Mouse (Mus musculus): ENCODE measurements around the gene Sstr1. TPM values are rescaled to one million over a fixed set of nuclear protein-coding genes. Genes with fewer than 3 reads are reported as not detected.

Gene Sstr1
- polyA plus RNA-seq, 1 experiment from 2014 or later, result 0.63 TPM

DNA sequence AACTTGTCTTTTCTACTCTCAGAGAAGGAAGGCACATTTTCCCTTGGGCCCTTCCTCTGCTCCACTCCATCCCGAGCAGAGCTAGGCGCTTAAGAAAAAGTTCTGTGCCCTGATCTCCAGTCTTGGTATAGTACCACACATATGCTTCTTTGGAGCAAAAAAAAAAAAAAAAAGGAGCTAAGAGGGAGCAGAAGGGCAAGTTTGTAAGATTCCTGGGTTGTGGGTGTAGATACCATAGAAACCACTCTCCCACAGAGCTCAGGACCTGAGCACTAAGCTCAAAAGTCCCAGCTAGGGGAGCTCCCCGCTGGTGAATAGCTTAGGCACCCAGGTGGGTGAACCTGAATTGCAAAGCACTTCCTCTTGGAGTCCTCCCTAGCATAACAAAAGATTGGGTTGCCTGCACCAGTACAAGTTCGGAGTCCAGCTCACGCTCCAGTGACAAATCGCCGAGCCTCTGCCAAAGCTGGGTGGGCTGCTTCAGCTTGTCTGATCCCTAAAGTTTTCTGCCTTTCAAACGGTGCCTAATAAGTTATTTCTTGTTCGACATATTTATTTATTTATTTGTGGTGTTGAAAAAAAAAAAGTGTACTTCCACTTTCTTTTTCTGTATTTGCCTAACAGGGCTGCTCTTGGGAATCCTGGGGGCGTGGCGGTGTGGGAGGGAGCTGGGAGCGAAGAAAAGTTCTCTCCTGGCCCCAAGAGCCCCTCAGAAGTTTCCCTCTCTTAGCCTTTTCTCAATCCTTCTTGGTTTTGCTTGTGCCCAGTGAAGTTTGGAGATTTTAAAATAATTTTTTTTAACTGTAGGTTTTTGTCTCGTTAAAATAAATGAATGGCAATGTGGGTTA is 2.9 kb downstream of the Sstr1 start:
- Histone ChIP-seq H3K36me3 (ENCODE audit: control insufficient read depth, insufficient read depth, low read length) (no peaks in the 10 kb centered on the region), H3K9me3 (ENCODE audit: control insufficient read depth, low read length) (no peaks in the 10 kb centered on the region), H3K4me1 (ENCODE audit: control insufficient read depth, insufficient read depth, low read length) (peaks cover 10% of the 10 kb centered on the region; the same call in 1 of the 2 replicates), H3K27me3 (ENCODE audit: control insufficient read depth, insufficient read depth, low read length) (peaks cover 28% of the 10 kb centered on the region), H3K4me2 (ENCODE audit: low read depth, severe bottlenecking) (peak overlapping the region; percentile 91), H3K27ac (replicated peaks; ENCODE audit: low read depth, low read length) (no peak overlapping the region), H3K4me3 (ENCODE audit: low read depth, low read length) (peak overlapping the region; percentile 38), H3K9ac (ENCODE audit: low read length) (no peak overlapping the region)
- peak; percentile 38 for DNase-seq (ENCODE audit: low spot score)
- WGBS, result 3% methylated on average over 13 of the region's 13 CpGs
- ATAC-seq (ENCODE audit: insufficient number of reproducible peaks, low FRiP score, low TSS enrichment, low read depth), result no peak

DNA sequence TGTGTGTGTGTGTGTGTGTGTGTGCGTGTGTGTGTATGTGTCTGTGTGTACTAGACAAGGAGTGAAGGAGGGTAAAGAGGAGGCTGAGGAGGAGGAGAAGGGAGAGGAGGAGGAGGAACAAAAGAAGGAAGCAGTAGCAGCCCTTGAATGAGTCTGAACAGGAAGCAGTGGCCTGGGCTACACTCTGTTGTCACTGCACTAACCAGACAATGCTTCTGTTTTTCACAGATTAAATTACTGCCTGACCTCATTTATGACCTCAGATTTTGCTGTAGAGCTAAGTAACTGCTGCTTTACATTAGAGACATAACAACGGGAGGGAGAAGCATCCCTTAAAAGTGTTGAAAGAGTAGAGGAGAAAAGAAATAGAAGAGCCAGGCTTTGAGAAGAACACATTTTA is 4.6 kb downstream of the Sstr1 start:
- DNase-seq (ENCODE audit: low spot score), result no peak
- Histone ChIP-seq H3K4me1 (ENCODE audit: control insufficient read depth, insufficient read depth, low read length) (peaks cover 10% of the 10 kb centered on the region; the same call in 1 of the 2 replicates), H3K4me3 (ENCODE audit: low read depth, low read length) (no peak overlapping the region), H3K27me3 (ENCODE audit: control insufficient read depth, insufficient read depth, low read length) (peaks cover 22% of the 10 kb centered on the region), H3K27ac (replicated peaks; ENCODE audit: low read depth, low read length) (no peak overlapping the region), H3K9ac (ENCODE audit: low read length) (no peak overlapping the region), H3K4me2 (ENCODE audit: low read depth, severe bottlenecking) (no peak overlapping the region), H3K9me3 (ENCODE audit: control insufficient read depth, low read length) (no peaks in the 10 kb centered on the region), H3K36me3 (ENCODE audit: control insufficient read depth, insufficient read depth, low read length) (no peaks in the 10 kb centered on the region)
- 51% methylated on average over 2 of the region's 2 CpGs for WGBS
- ATAC-seq (ENCODE audit: insufficient number of reproducible peaks, low FRiP score, low TSS enrichment, low read depth), result no peak

- H3K4me3 ChIP-seq (ENCODE audit: low read depth, low read length), result no peak overlapping the region
- WGBS, result 95% methylated on average over 3 of the region's 3 CpGs
- no peaks in the 10 kb centered on the region for H3K27me3 ChIP-seq (ENCODE audit: control insufficient read depth, insufficient read depth, low read length)
- DNase-seq (ENCODE audit: low spot score), result no peak
- no peak overlapping the region for H3K27ac ChIP-seq (replicated peaks; ENCODE audit: low read depth, low read length)
- no peak overlapping the region for H3K4me2 ChIP-seq (ENCODE audit: low read depth, severe bottlenecking)
- no peaks in the 10 kb centered on the region for H3K4me1 ChIP-seq (ENCODE audit: control insufficient read depth, insufficient read depth, low read length)
- no peak for ATAC-seq (ENCODE audit: insufficient number of reproducible peaks, low FRiP score, low TSS enrichment, low read depth)
- H3K36me3 ChIP-seq (ENCODE audit: control insufficient read depth, insufficient read depth, low read length), result no peaks in the 10 kb centered on the region
- H3K9ac ChIP-seq (ENCODE audit: low read length), result no peak overlapping the region
- H3K9me3 ChIP-seq (ENCODE audit: control insufficient read depth, low read length), result no peaks in the 10 kb centered on the region
These were observed 7.5 kb downstream of the Sstr1 start for GRCm38 (mm10) chr12:58219078-58219477.

DNA sequence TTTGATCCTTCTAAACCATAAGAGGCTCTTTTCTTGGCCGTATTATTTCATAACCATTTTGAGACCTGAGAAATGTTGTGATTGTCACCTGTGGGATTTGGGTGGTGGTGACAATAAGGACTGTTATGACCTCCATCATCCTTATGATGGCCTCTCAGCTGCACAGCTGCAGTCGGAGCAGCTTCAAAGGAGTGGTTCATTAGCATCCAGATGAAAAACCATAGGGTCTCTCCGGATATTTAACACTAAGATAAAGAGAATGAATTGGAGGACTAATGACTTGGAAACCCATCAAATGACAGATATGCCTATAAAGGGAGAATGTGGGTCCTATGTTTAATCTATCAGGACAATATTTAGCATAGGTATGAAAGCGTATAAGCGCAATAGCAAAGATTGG is 14.1 kb downstream of the Sstr1 start:
- ATAC-seq (ENCODE audit: insufficient number of reproducible peaks, low FRiP score, low TSS enrichment, low read depth) (no peak), DNase-seq (ENCODE audit: low spot score) (no peak)
- Histone ChIP-seq H3K27ac (replicated peaks; ENCODE audit: low read depth, low read length) (no peak overlapping the region), H3K36me3 (ENCODE audit: control insufficient read depth, insufficient read depth, low read length) (no peaks in the 10 kb centered on the region), H3K9me3 (ENCODE audit: control insufficient read depth, low read length) (no peaks in the 10 kb centered on the region), H3K4me2 (ENCODE audit: low read depth, severe bottlenecking) (no peak overlapping the region), H3K4me1 (ENCODE audit: control insufficient read depth, insufficient read depth, low read length) (no peaks in the 10 kb centered on the region), H3K9ac (ENCODE audit: low read length) (no peak overlapping the region), H3K27me3 (ENCODE audit: control insufficient read depth, insufficient read depth, low read length) (no peaks in the 10 kb centered on the region), H3K4me3 (ENCODE audit: low read depth, low read length) (no peak overlapping the region)
- WGBS, result 74% methylated on average over 5 of the region's 5 CpGs

- DNase-seq (ENCODE audit: low spot score) (no peak), ATAC-seq (ENCODE audit: insufficient number of reproducible peaks, low FRiP score, low TSS enrichment, low read depth) (no peak)
- Histone ChIP-seq H3K4me1 (ENCODE audit: control insufficient read depth, insufficient read depth, low read length) (no peaks in the 10 kb centered on the region), H3K4me3 (ENCODE audit: low read depth, low read length) (no peak overlapping the region), H3K27me3 (ENCODE audit: control insufficient read depth, insufficient read depth, low read length) (no peaks in the 10 kb centered on the region), H3K36me3 (ENCODE audit: control insufficient read depth, insufficient read depth, low read length) (no peaks in the 10 kb centered on the region), H3K9ac (ENCODE audit: low read length) (no peak overlapping the region), H3K27ac (replicated peaks; ENCODE audit: low read depth, low read length) (no peak overlapping the region), H3K4me2 (ENCODE audit: low read depth, severe bottlenecking) (no peak overlapping the region), H3K9me3 (ENCODE audit: control insufficient read depth, low read length) (no peaks in the 10 kb centered on the region)
- 80% methylated on average over 2 of the region's 2 CpGs for WGBS
These were observed 20.9 kb downstream of the Sstr1 start for GRCm38 (mm10) chr12:58232489-58232888.

DNA sequence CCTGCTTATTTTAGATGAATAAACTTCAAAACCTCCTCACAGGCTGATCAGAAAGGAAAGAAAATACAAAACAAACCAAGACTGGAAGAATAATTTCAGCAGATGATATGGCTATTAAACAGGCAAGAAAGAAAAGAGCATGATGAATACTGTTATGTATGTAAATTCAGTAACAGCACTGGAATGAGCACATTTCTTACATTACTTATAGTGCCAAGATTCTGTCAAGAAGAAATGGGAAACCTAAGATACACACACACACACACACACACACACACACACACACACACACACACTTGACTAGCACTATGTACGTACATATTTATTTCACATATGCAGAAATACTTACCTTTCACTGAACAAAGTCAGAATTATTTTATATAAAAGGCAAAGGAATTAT is 40.3 kb downstream of the Sstr1 start:
- no peaks in the 10 kb centered on the region for H3K4me1 ChIP-seq (ENCODE audit: control insufficient read depth, insufficient read depth, low read length)
- DNase-seq (ENCODE audit: low spot score) (no peak), ATAC-seq (ENCODE audit: insufficient number of reproducible peaks, low FRiP score, low TSS enrichment, low read depth) (no peak)
- H3K27ac ChIP-seq (replicated peaks; ENCODE audit: low read depth, low read length), result no peak overlapping the region
- no peak overlapping the region for H3K4me2 ChIP-seq (ENCODE audit: low read depth, severe bottlenecking)
- no peak overlapping the region for H3K9ac ChIP-seq (ENCODE audit: low read length)
- 93% methylated on average over 1 of the region's 1 CpGs for WGBS
- H3K27me3 ChIP-seq (ENCODE audit: control insufficient read depth, insufficient read depth, low read length), result no peaks in the 10 kb centered on the region
- no peaks in the 10 kb centered on the region for H3K36me3 ChIP-seq (ENCODE audit: control insufficient read depth, insufficient read depth, low read length)
- H3K9me3 ChIP-seq (ENCODE audit: control insufficient read depth, low read length), result no peaks in the 10 kb centered on the region
- H3K4me3 ChIP-seq (ENCODE audit: low read depth, low read length), result no peak overlapping the region

Other genes with a start within 250 kb of the Sstr1 start
- gene Clec14a, start 57.5 kb downstream of the Sstr1 start, polyA plus RNA-seq (2014; fragmentation: Nextera tagmentation; extraction: Ambion mirVana), result 5.9 and 6.5 TPM in 2 replicates

Measured in limb, embryonic 11.5 days (tissue).